Mouse (Mus musculus): ENCODE data around the gene Kalrn.

- TF ChIP-seq CTCF (IDR thresholded peaks at IDR 0.05; ENCODE audit: extremely low read depth, insufficient read depth, low read length): no peak
- TF ChIP-seq POLR2A (IDR thresholded peaks at IDR 0.05; ENCODE audit: extremely low read depth, insufficient read depth, low read length): no peak
These were observed 507.0 kb downstream of the Kalrn start for GRCm38 (mm10) chr16:34066376-34066775.
